Mouse (Mus musculus) embryonic facial prominence, embryonic 14.5 days (tissue): ENCODE measurements at regions not wholly inside any gene's neighbourhood (a gene's known extent, or its start where the extent isn't known, plus 50 kb on each side); places are given as distances from the start of the nearest gene placed in this dataset.

Experiments used
- ATAC-seq: fragments of 200-750 bp; cut with Nextera tagmentation; 2 replicates; pipeline ENCODE4 v1.8.0; 2017; ENCODE audit warnings: low read depth, moderate number of reproducible peaks, moderate TSS enrichment
- DNase-seq: peaks from one replicate; pipeline ENCODE4 v3.0.0-alpha.2; 2015; ENCODE audit warnings: low spot score
- H3K27ac ChIP-seq: fragments of 300-500 bp; sonication (generic); replicated peaks from 2 replicates; pipeline ENCODE4 v1.5.1; 2014; ENCODE audit warnings: low read depth, mild to moderate bottlenecking, low read length, moderate library complexity
- H3K27me3 ChIP-seq: fragments of 300-500 bp; sonication (generic); replicated peaks from 2 replicates; pipeline ENCODE4 v1.6.1; 2014; ENCODE audit warnings: low read length; ENCODE audit not compliant: control insufficient read depth, insufficient read depth
- H3K36me3 ChIP-seq: fragments of 300-500 bp; sonication (generic); 2 replicates; pipeline ENCODE4 v1.6.1; 2014; ENCODE audit warnings: low read length, mixed read lengths; ENCODE audit not compliant: control insufficient read depth, insufficient read depth
- H3K4me1 ChIP-seq: fragments of 300-500 bp; sonication (generic); 2 replicates; pipeline ENCODE4 v1.6.1; 2014; ENCODE audit warnings: antibody characterized with exemption, low read length; ENCODE audit not compliant: control insufficient read depth, insufficient read depth
- H3K4me2 ChIP-seq: fragments of 300-500 bp; sonication (generic); 2 replicates; pipeline ENCODE4 v1.6.1; 2014; ENCODE audit warnings: low read depth, mild to moderate bottlenecking, low read length, moderate library complexity, mixed read lengths
- H3K4me3 ChIP-seq: fragments of 300-500 bp; sonication (generic); 2 replicates; pipeline ENCODE4 v1.5.1; 2014; ENCODE audit warnings: low read depth, mild to moderate bottlenecking, low read length
- H3K9ac ChIP-seq: fragments of 300-500 bp; sonication (generic); 2 replicates; pipeline ENCODE4 v1.6.1; 2014; ENCODE audit warnings: low read depth, mild to moderate bottlenecking, low read length, moderate library complexity, mixed read lengths
- H3K9me3 ChIP-seq: fragments of 300-500 bp; sonication (generic); 2 replicates; pipeline ENCODE4 v1.6.1; 2016; ENCODE audit warnings: low read length; ENCODE audit not compliant: control insufficient read depth
- WGBS: fragments of 180-500 bp; shearing (Covaris S2); extraction: QIAGEN DNeasy Blood & Tissue Kit; methylation state at CpG from one replicate; pipeline ENCODE4 v1.1.7; 2014; 5-methylcytosine and 5-hydroxymethylcytosine counted together

DNA sequence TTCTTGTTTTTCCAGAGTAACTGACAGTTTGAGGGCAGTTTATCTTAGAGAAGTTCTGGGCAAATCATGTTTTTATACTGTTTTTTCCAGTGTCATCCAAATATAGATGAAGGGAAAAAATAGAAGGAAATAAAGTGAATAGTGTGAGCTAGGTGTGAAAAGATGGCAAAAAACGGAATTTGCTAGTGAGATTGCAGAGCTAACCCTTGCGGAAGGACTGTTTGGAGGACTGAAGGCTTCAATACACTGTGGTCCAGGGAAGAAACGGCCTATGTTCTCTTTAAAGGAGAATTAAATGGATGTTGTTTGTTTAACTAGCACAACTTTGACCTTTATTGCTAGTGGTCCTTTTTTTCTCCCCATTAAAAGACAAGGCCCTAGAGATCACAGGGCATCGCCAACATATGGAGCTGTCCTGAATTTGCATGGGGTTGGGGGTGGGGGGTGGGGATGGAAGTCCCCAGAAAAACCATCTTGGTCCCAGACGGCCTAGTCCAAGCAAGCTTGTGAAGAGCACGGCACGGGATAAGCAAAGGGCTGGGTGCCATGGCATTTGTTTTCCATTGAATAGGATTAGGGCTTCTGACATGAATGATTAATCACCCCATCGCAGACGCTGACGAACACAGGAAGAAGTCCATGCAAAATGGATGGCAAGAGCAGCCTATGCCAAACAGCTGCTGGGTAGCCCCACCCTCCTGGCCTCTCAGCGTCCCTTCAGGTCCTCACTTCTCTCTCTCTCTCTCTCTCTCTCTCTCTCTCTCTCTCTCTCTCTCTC is 480.0 kb downstream of the Nuf2 start:
- DNase-seq (peak; percentile 71), ATAC-seq (peak; percentile 33; the same call in 1 of the 2 replicates)
- WGBS = 43% methylated on average over 11 of the region's 11 CpGs
- Histone ChIP-seq H3K36me3 (no peaks in the 10 kb centered on the region), H3K4me1 (no peaks in the 10 kb centered on the region), H3K27me3 (no peaks in the 10 kb centered on the region), H3K27ac (no peak overlapping the region), H3K4me3 (no peak overlapping the region), H3K4me2 (no peak overlapping the region), H3K9me3 (no peaks in the 10 kb centered on the region), H3K9ac (no peak overlapping the region)

DNA sequence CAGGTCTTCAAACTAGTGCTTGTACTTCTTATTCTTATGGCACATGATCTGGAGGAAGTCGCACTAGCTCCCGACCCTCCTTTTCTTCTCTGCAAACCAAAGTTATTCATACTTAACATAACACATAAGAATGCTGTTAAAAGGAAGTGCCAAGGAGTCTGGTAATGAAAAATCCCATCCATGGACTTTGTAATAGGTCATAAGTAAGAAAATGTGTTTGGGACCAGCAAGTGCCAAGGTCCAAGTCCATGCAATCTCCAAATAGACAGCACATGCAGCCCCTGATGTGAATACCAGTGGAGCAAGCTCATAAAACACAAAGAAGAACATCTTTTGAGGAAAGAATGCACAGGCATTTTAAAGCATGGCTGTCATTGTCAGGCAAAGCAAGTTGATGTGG is 481.4 kb downstream of the Nuf2 start:
- H3K4me2 ChIP-seq = no peak overlapping the region
- H3K4me1 ChIP-seq = no peaks in the 10 kb centered on the region
- DNase-seq = no peak
- no peaks in the 10 kb centered on the region for H3K27me3 ChIP-seq
- H3K4me3 ChIP-seq = no peak overlapping the region
- H3K27ac ChIP-seq = no peak overlapping the region
- ATAC-seq = no peak
- no peaks in the 10 kb centered on the region for H3K9me3 ChIP-seq
- H3K9ac ChIP-seq = no peak overlapping the region
- H3K36me3 ChIP-seq = no peaks in the 10 kb centered on the region
- WGBS = 82% methylated on average over 2 of the region's 2 CpGs

DNA sequence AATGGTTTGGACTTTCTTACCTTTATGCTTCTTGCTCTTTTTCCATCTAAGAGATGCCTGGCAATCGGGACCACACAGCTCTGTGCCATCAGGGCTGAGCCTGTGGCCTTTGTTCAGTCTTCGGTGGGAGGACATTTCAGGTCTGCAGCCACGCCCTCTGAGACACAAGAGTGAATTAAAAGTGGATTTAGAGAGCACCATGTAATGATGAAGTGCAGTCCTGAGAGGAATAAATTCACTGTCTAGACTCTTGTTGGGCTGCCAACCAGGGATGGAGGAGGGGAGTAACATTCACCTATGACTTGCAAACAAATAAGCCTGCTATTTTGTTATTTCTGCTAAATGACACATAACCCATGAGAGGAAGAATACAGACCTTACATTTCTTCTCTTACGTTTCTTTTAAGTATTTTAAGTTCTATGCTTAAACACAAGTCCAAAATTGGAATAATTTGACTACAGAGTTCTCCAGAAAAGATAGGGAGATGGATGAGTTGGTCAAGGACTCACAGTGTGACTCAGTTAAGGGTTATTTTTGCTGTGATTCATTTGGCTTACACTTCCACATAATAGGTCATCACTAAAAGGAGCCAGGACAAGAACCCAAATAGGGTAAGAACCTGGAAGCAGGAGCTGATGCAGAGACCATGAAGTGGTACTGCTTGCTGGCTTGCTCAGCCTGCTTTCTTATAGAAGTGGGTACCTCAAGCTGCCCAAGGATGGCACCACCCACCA is 484.3 kb downstream of the Nuf2 start:
- DNase-seq (no peak), ATAC-seq (no peak)
- Histone ChIP-seq H3K36me3 (no peaks in the 10 kb centered on the region), H3K9me3 (no peaks in the 10 kb centered on the region), H3K9ac (no peak overlapping the region), H3K4me2 (no peak overlapping the region), H3K4me3 (no peak overlapping the region), H3K4me1 (no peaks in the 10 kb centered on the region), H3K27ac (no peak overlapping the region), H3K27me3 (no peaks in the 10 kb centered on the region)
- 77% methylated on average over 4 of the region's 4 CpGs for WGBS

DNA sequence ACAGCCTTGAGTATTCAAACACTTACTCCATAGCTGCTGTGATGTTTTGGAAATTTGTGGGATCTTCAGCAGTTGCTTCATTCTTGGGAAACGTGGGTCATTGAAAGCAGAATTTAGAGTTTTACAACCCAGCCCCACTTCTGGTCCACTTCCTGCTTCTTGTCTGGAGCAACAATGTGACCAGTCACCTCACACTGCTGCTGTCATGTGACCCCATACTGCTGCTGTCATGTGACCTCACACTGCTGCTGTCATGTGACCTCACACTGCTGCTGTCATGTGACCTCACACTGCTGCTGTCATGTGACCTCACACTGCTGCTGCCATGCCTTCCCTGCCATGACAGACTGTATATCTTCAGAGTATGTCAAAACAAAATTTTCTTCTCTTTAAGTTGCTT is 497.7 kb downstream of the Nuf2 start:
- ATAC-seq (no peak), DNase-seq (no peak)
- 88% methylated on average over 1 of the region's 1 CpGs for WGBS
- H3K9me3 ChIP-seq = no peaks in the 10 kb centered on the region
- H3K4me2 ChIP-seq = no peak overlapping the region
- no peak overlapping the region for H3K27ac ChIP-seq
- no peaks in the 10 kb centered on the region for H3K4me1 ChIP-seq
- H3K4me3 ChIP-seq = no peak overlapping the region
- no peaks in the 10 kb centered on the region for H3K27me3 ChIP-seq
- no peak overlapping the region for H3K9ac ChIP-seq
- H3K36me3 ChIP-seq = no peaks in the 10 kb centered on the region

DNA sequence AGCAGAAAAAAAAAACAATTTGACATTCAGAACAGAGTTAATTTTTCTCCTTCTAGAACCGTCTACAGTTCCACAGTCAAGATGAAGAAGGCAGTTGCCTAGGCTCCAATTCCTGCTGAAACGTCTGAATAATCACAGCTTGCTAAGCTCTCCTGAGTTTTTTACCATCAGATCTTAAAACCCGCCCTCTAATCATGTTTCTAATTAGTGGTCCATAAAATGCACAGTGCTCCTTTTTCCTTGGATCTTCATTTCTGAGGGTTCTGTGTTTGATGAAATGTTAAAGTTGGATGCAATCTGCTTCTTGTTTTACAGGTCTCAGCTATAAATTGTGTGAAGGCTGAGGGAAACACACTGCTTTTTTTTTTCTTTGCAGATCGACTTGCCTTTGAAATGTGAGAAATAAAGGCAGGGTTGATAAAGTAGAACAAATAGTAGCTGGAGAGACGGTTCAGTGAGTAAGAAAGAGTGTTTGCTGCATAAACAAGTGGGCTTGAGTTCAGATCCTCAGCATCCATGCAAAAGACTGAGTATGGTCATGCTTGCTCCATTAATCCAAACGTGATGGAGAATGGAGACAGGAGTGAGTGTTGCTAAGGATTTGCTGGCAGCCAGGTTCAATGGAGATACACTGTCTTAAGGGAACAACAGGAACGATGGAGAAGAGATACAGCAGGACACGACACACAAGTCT is 499.3 kb downstream of the Nuf2 start:
- no peak for ATAC-seq
- WGBS = 42% methylated on average over 8 of the region's 8 CpGs

DNA sequence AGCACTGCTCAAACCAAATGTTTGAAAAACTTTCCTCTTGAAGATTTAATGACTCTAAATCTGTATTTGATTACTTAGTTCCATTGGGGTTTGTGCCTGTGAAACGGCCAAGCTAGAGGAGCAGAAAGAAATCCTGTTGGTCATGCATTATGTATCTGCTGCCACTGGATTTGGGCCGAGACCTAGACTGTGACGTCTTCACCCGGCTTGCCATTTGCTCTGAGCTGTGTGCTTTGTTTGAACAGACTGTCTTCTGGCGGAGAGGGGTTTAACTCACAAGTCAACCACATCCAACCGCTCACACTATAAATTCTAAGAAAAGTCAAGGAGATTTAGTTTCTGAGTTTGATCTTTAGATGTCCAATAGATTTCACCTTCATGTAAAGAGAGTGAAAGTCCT is 503.6 kb downstream of the Nuf2 start:
- H3K4me1 ChIP-seq = no peaks in the 10 kb centered on the region
- ATAC-seq = peak; percentile 84

More for the DNA sequence above, 499.3 kb downstream of the Nuf2 start:
- Histone ChIP-seq H3K27ac (no peak overlapping the region), H3K9me3 (no peaks in the 10 kb centered on the region), H3K27me3 (no peaks in the 10 kb centered on the region), H3K9ac (no peak overlapping the region), H3K4me2 (no peak overlapping the region), H3K4me3 (no peak overlapping the region), H3K4me1 (no peaks in the 10 kb centered on the region), H3K36me3 (no peaks in the 10 kb centered on the region)
- peak; percentile 25 for DNase-seq

DNA sequence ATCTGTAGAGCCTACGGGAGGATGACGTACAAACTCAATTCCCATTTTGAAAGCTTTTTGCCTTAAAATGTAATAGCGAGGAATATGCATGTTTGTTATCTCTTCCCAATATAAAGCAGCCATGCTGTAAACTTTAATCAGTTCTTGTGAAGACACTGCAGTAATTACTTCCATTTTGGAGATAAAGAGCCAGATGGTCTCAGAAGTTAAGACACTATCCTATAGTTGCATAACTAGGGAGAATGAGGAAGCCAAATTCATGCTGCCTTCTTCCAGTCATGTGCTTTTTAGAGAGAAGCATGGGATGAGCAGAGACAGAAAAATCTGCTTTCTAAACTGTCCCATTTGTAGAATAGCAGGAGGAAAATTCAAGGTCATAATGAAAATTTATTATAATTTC is 504.0 kb downstream of the Nuf2 start:
- DNase-seq = no peak

More for the DNA sequence above, 503.6 kb downstream of the Nuf2 start:
- H3K9me3 ChIP-seq = no peaks in the 10 kb centered on the region
- DNase-seq = peak; percentile 77
- no peak overlapping the region for H3K9ac ChIP-seq
- H3K4me2 ChIP-seq = no peak overlapping the region
- no peak overlapping the region for H3K4me3 ChIP-seq
- no peaks in the 10 kb centered on the region for H3K36me3 ChIP-seq
- H3K27me3 ChIP-seq = no peaks in the 10 kb centered on the region
- 38% methylated on average over 6 of the region's 6 CpGs for WGBS
- no peak overlapping the region for H3K27ac ChIP-seq

DNA sequence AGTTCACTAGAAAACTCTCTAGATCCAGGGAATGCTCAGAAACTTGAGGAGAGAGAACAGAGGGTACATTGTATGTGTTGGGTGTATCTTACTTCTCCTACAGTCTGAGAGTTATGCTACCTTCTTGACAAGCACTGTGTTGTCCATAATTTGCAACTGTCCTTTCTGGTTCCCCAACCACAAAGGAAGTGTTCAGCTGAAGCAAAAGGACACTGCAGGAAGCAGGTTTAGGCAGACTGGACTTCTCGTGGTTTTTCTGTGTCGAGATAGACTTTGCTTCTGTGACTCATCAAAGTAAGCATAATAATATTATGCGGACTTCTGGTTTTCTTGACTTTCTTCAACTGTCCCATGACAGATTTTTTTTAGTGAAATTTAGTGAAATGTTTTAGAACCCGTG is 506.7 kb downstream of the Nuf2 start:
- DNase-seq (no peak), ATAC-seq (no peak)
- no peaks in the 10 kb centered on the region for H3K27me3 ChIP-seq
- no peak overlapping the region for H3K27ac ChIP-seq
- no peak overlapping the region for H3K9ac ChIP-seq
- no peak overlapping the region for H3K4me2 ChIP-seq
- WGBS = 83% methylated on average over 4 of the region's 4 CpGs
- H3K4me1 ChIP-seq = no peaks in the 10 kb centered on the region
- no peaks in the 10 kb centered on the region for H3K36me3 ChIP-seq
- no peak overlapping the region for H3K4me3 ChIP-seq
- H3K9me3 ChIP-seq = no peaks in the 10 kb centered on the region

More for the DNA sequence above, 504.0 kb downstream of the Nuf2 start:
- Histone ChIP-seq H3K4me3 (no peak overlapping the region), H3K9ac (no peak overlapping the region), H3K27ac (no peak overlapping the region), H3K27me3 (no peaks in the 10 kb centered on the region), H3K36me3 (no peaks in the 10 kb centered on the region), H3K4me2 (no peak overlapping the region), H3K4me1 (no peaks in the 10 kb centered on the region), H3K9me3 (no peaks in the 10 kb centered on the region)
- WGBS = 88% methylated on average over 3 of the region's 3 CpGs
- no peak for ATAC-seq
